Mouse (Mus musculus): ENCODE measurements around the gene Lrrc56.

GRCm38 (mm10) chr7:141221249-141222125 lies 27.5 kb downstream of the Lrrc56 start:
- TF ChIP-seq CTCF (IDR thresholded peaks at IDR 0.05; ENCODE audit: control insufficient read depth, insufficient read depth, insufficient read length): no peak
- no peak for TF ChIP-seq USF1 (IDR thresholded peaks at IDR 0.05; ENCODE audit: low read depth)
- TF ChIP-seq MAX (IDR thresholded peaks at IDR 0.05): peak; percentile 35
- TF ChIP-seq CEBPB (IDR thresholded peaks at IDR 0.05; ENCODE audit: low read depth): no peak
- TF ChIP-seq MYOD1 (IDR thresholded peaks at IDR 0.05; ENCODE audit: control insufficient read depth, insufficient read length, low read depth): peak; percentile 41
- TF ChIP-seq MYOG (IDR thresholded peaks at IDR 0.05; ENCODE audit: control insufficient read depth, extremely low read depth, insufficient read length): no peak
